Mouse (Mus musculus): ENCODE measurements around the gene Elavl2. TPM values are rescaled to one million over a fixed set of nuclear protein-coding genes. Genes with fewer than 3 reads are reported as not detected.

Gene Elavl2
- not detected in 3 replicates for total RNA-seq (2017)

- ATAC-seq (replicated peaks; ENCODE audit: insufficient number of reproducible peaks, low FRiP score, low TSS enrichment, poor library complexity, severe bottlenecking): no peak
Observed at GRCm38 (mm10) chr4:91400423-91400822, at the start of gene Elavl2. Gene Elavl2, minus strand, starts transcription at chr4:91400785.

GRCm38 (mm10) chr4:91447887-91448286, 47.3 kb upstream of the Elavl2 start:
- ATAC-seq (replicated peaks; ENCODE audit: insufficient number of reproducible peaks, low FRiP score, low TSS enrichment, poor library complexity, severe bottlenecking): no peak

- ATAC-seq (replicated peaks; ENCODE audit: insufficient number of reproducible peaks, low FRiP score, low TSS enrichment, poor library complexity, severe bottlenecking): no peak
Observed at GRCm38 (mm10) chr4:91415582-91415981, 15.0 kb upstream of the Elavl2 start.

- no peak for ATAC-seq (replicated peaks; ENCODE audit: insufficient number of reproducible peaks, low FRiP score, low TSS enrichment, poor library complexity, severe bottlenecking)
Observed at GRCm38 (mm10) chr4:91405047-91405446, 4.5 kb upstream of the Elavl2 start.

- no peak for ATAC-seq (replicated peaks; ENCODE audit: insufficient number of reproducible peaks, low FRiP score, low TSS enrichment, poor library complexity, severe bottlenecking)
Observed at GRCm38 (mm10) chr4:91399510-91400196, 932 bp downstream of the Elavl2 start.

GRCm38 (mm10) chr4:91391987-91392598, 8.5 kb downstream of the Elavl2 start:
- ATAC-seq (replicated peaks; ENCODE audit: insufficient number of reproducible peaks, low FRiP score, low TSS enrichment, poor library complexity, severe bottlenecking): no peak

GRCm38 (mm10) chr4:91387701-91388100, 12.9 kb downstream of the Elavl2 start:
- ATAC-seq (replicated peaks; ENCODE audit: insufficient number of reproducible peaks, low FRiP score, low TSS enrichment, poor library complexity, severe bottlenecking): no peak

GRCm38 (mm10) chr4:91381201-91381627, 19.4 kb downstream of the Elavl2 start:
- ATAC-seq (replicated peaks; ENCODE audit: insufficient number of reproducible peaks, low FRiP score, low TSS enrichment, poor library complexity, severe bottlenecking): no peak

- ATAC-seq (replicated peaks; ENCODE audit: insufficient number of reproducible peaks, low FRiP score, low TSS enrichment, poor library complexity, severe bottlenecking): no peak
Observed at GRCm38 (mm10) chr4:91380341-91381117, 20.1 kb downstream of the Elavl2 start.

- no peak for ATAC-seq (replicated peaks; ENCODE audit: insufficient number of reproducible peaks, low FRiP score, low TSS enrichment, poor library complexity, severe bottlenecking)
Observed at GRCm38 (mm10) chr4:91379559-91379958, 21.0 kb downstream of the Elavl2 start.

- ATAC-seq (replicated peaks; ENCODE audit: insufficient number of reproducible peaks, low FRiP score, low TSS enrichment, poor library complexity, severe bottlenecking): no peak
Observed at GRCm38 (mm10) chr4:91376317-91376910, 24.2 kb downstream of the Elavl2 start.

- no peak for ATAC-seq (replicated peaks; ENCODE audit: insufficient number of reproducible peaks, low FRiP score, low TSS enrichment, poor library complexity, severe bottlenecking)
Observed at GRCm38 (mm10) chr4:91375372-91375687, 25.3 kb downstream of the Elavl2 start.

- ATAC-seq (replicated peaks; ENCODE audit: insufficient number of reproducible peaks, low FRiP score, low TSS enrichment, poor library complexity, severe bottlenecking): no peak
Observed at GRCm38 (mm10) chr4:91374571-91375371, 25.8 kb downstream of the Elavl2 start.

GRCm38 (mm10) chr4:91372844-91373243, 27.7 kb downstream of the Elavl2 start:
- no peak for ATAC-seq (replicated peaks; ENCODE audit: insufficient number of reproducible peaks, low FRiP score, low TSS enrichment, poor library complexity, severe bottlenecking)

- ATAC-seq (replicated peaks; ENCODE audit: insufficient number of reproducible peaks, low FRiP score, low TSS enrichment, poor library complexity, severe bottlenecking): no peak
Observed at GRCm38 (mm10) chr4:91371819-91372215, 28.8 kb downstream of the Elavl2 start.

- ATAC-seq (replicated peaks; ENCODE audit: insufficient number of reproducible peaks, low FRiP score, low TSS enrichment, poor library complexity, severe bottlenecking): no peak
Observed at GRCm38 (mm10) chr4:91371131-91371818, 29.3 kb downstream of the Elavl2 start.

- ATAC-seq (replicated peaks; ENCODE audit: insufficient number of reproducible peaks, low FRiP score, low TSS enrichment, poor library complexity, severe bottlenecking): no peak
Observed at GRCm38 (mm10) chr4:91365276-91365675, 35.3 kb downstream of the Elavl2 start.

- no peak for ATAC-seq (replicated peaks; ENCODE audit: insufficient number of reproducible peaks, low FRiP score, low TSS enrichment, poor library complexity, severe bottlenecking)
Observed at GRCm38 (mm10) chr4:91363963-91364362, 36.6 kb downstream of the Elavl2 start.

Data from monocyte, adult 5-6 weeks (primary cell).